Mouse (Mus musculus) left cerebral cortex, postnatal 25 days (tissue): ENCODE results near the gene Polr1a. TPM values are rescaled to one million over a fixed set of nuclear protein-coding genes. Genes with fewer than 3 reads are reported as not detected.

Experiments used
- DNase-seq, 2 experiments: peaks; one replicate each; pipeline ENCODE4 v3.0.0; 2022; ENCODE audit warnings: low spot score in 2 of 2, mixed read lengths in 1 of 2
- intact Hi-C: fragments of 180-260 bp; cut with DNase I; formaldehyde crosslinking; loops from one replicate; pipeline ENCODE4 v1.15.1; 2025
- total RNA-seq, 2 experiments: library from RNA; stranded (reverse); gene quantifications; 2 replicates each; pipeline ENCODE4 v1.2.3; 2021

Gene Polr1a
- total RNA-seq, 2 experiments from 2014 or later = 29.5 to 30.3 TPM

GRCm38 (mm10) chr6:71991190-71991932 lies 82.5 kb downstream of the Polr1a start:
- intact Hi-C loops = no loop called here
- DNase-seq = peak in 1 of 2 experiments; percentile 39

- intact Hi-C loops = no loop called here
- DNase-seq = no peak
Observed at GRCm38 (mm10) chr6:71991933-71992325, 83.1 kb downstream of the Polr1a start.

- intact Hi-C loops = no loop called here
- no peak for DNase-seq
Observed at GRCm38 (mm10) chr6:71994004-71994403, 85.2 kb downstream of the Polr1a start.

GRCm38 (mm10) chr6:71995081-71995480 lies 86.2 kb downstream of the Polr1a start:
- DNase-seq = no peak
- intact Hi-C loops = no loop called here

GRCm38 (mm10) chr6:71997215-71997614 lies 88.4 kb downstream of the Polr1a start:
- intact Hi-C loops = no loop called here

GRCm38 (mm10) chr6:71999917-72000512 lies 91.2 kb downstream of the Polr1a start:
- DNase-seq = no peak
- intact Hi-C loops = loop anchor here (1.0 kb wide), 1 partner anchor 58 kb away; no protein-coding TSS in a partner anchor

More at GRCm38 (mm10) chr6:71997215-71997614, 88.4 kb downstream of the Polr1a start:
- DNase-seq = peak in 1 of 2 experiments; percentile 62

GRCm38 (mm10) chr6:72001220-72001777 lies 92.4 kb downstream of the Polr1a start:
- intact Hi-C loops = no loop called here
- no peak for DNase-seq

GRCm38 (mm10) chr6:72007411-72008212 lies 98.8 kb downstream of the Polr1a start:
- DNase-seq = no peak
- intact Hi-C loops = no loop called here

- intact Hi-C loops = no loop called here
- no peak for DNase-seq
Observed at GRCm38 (mm10) chr6:72008213-72008655, 99.4 kb downstream of the Polr1a start.

GRCm38 (mm10) chr6:72009454-72009853 lies 100.6 kb downstream of the Polr1a start:
- intact Hi-C loops = no loop called here
- no peak for DNase-seq

GRCm38 (mm10) chr6:72014033-72014432 lies 105.2 kb downstream of the Polr1a start:
- intact Hi-C loops = loop anchor here (1.0 kb wide), 1 partner anchor 35 kb away; no protein-coding TSS in a partner anchor
- peak in 1 of 2 experiments; percentile 61 for DNase-seq

- intact Hi-C loops = loop anchor here (2.0 kb wide), 2 partner anchors 37 to 79 kb away; partner anchors contain the start of gene St3gal5
- DNase-seq = no peak
Observed at GRCm38 (mm10) chr6:72018052-72018451, 109.2 kb downstream of the Polr1a start.

GRCm38 (mm10) chr6:72025497-72025896 lies 116.6 kb downstream of the Polr1a start:
- DNase-seq = no peak
- intact Hi-C loops = no loop called here

GRCm38 (mm10) chr6:72028079-72028478 lies 119.2 kb downstream of the Polr1a start:
- DNase-seq = no peak
- intact Hi-C loops = no loop called here

GRCm38 (mm10) chr6:72029674-72030073 lies 120.8 kb downstream of the Polr1a start:
- intact Hi-C loops = no loop called here
- DNase-seq = no peak

Other genes starting within 250 kb of the Polr1a start
- 10 to 100 TPM; 96.9 to 98.7 TPM for gene Reep1, start 201.5 kb upstream of the Polr1a start, total RNA-seq
- gene Mrpl35, start 82.1 kb upstream of the Polr1a start, total RNA-seq = 10 to 100 TPM; 29.6 to 30.4 TPM
- 100 to 1,000 TPM; 140 to 141 TPM for gene Immt, start 77.7 kb upstream of the Polr1a start, total RNA-seq
- gene Ptcd3, start 303 bp upstream of the Polr1a start, total RNA-seq = 10 to 100 TPM; 66.1 to 70.4 TPM
- gene St3gal5, start 188.5 kb downstream of the Polr1a start, total RNA-seq = 100 to 1,000 TPM; 159 TPM